Mouse (Mus musculus): Measurements from ENCODE around the gene Rgs7. TPM values are rescaled to one million over a fixed set of nuclear protein-coding genes. Genes with fewer than 3 reads are reported as not detected.

Rgs7 gene
- 33.8 and 35.0 TPM in 2 replicates for polyA plus RNA-seq (2014; fragmentation: Nextera tagmentation; extraction: Ambion mirVana)

DNA sequence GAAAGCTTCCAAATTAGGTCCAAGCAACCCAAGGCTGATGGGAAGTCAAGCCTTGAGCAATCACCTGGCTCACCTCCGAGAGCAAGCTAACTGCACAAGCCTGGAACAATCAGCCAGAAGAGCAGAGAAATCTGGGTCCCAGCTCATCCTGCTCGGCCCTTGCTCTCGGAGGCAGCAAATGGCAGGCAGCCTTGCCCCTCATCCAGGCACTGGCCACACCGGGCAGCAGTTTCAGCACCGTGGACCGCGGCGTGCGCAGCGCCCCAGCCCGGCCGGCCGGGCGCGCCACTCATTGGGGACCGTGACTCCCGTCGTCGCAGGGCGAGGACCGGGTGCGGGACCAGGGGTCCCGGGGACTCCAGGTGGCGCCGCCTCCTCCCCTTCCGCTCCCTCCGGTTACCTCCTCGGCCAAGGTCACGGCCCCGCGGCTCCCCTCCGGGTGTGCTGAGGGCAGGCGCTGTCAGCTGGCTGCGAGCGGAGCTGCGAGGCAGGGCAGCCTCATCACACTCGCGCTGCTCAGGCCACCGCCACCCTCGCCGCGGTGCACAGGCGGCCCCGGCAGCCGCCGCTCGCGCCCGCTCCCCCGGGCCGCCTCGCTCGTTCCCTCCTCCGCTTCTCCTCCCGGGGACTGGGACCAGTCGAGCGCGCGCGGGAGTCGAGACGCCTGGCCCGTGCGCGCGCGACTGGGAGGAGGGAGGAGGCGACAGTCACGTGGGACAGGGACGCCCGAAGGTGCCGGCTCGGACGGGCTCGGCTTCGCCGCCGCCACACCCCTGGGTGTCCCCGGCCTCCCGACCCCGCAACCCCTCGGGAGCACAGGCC lies at the start of gene Rgs7:
Gene Rgs7 (minus strand): TSS at position 640 of the 822 bp plus-strand sequence.
- peak; percentile 94 for DNase-seq
- under 1% methylated on average over 64 of the region's 82 CpGs for WGBS
- Histone ChIP-seq H3K36me3 (ENCODE audit: control insufficient read depth, insufficient read depth, low read length) (no peaks in the 10 kb centered on the region), H3K27ac (replicated peaks; ENCODE audit: low read depth, low read length) (peak within 1 kb of the TSS; percentile 91), H3K27me3 (ENCODE audit: control insufficient read depth, insufficient read depth, low read length) (no peaks in the 10 kb centered on the region; the same call in 1 of the 2 replicates), H3K4me2 (ENCODE audit: low read length) (peak within 1 kb of the TSS; percentile 77), H3K9me3 (ENCODE audit: control insufficient read depth, low read length) (no peaks in the 10 kb centered on the region), H3K4me3 (replicated peaks; ENCODE audit: low read depth, low read length) (peak within 1 kb of the TSS; percentile 86), H3K9ac (replicated peaks; ENCODE audit: low read length) (peak within 1 kb of the TSS; percentile 88), H3K4me1 (ENCODE audit: control insufficient read depth, insufficient read depth, low read length) (peaks cover 4% of the 10 kb centered on the region; the same call in 1 of the 2 replicates)
- ATAC-seq (ENCODE audit: low FRiP score, low TSS enrichment) = peak; percentile 92

DNA sequence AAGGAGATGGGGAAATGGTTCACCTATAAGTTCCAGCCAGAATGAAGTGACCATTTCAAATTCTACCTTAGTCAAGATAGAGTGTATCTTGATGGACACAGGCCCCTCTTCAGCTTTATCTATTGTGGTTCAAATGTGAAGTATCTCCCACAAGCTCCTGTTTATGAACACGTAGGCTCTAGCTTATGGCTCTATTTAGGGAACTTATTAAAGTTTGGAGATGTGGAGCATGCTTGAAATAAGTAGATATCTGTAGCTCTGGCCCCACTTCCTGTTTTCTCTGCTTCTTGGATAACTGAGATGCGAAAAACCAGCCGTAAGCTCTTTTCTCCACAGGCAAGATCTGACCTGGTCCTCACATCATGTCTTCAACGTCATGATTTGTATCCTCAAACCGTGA lies 48.4 kb upstream of the Rgs7 start:
- H3K9ac ChIP-seq (replicated peaks; ENCODE audit: low read length) = no peak overlapping the region
- H3K4me2 ChIP-seq (ENCODE audit: low read length) = no peak overlapping the region

GRCm38 (mm10) chr1:175537321-175537720 lies 45.0 kb upstream of the Rgs7 start:
- Histone ChIP-seq H3K9ac (replicated peaks; ENCODE audit: low read length) (no peak overlapping the region), H3K4me3 (replicated peaks; ENCODE audit: low read depth, low read length) (no peak overlapping the region), H3K4me2 (ENCODE audit: low read length) (no peak overlapping the region), H3K27me3 (ENCODE audit: control insufficient read depth, insufficient read depth, low read length) (no peaks in the 10 kb centered on the region), H3K9me3 (ENCODE audit: control insufficient read depth, low read length) (no peaks in the 10 kb centered on the region), H3K4me1 (ENCODE audit: control insufficient read depth, insufficient read depth, low read length) (no peaks in the 10 kb centered on the region), H3K36me3 (ENCODE audit: control insufficient read depth, insufficient read depth, low read length) (no peaks in the 10 kb centered on the region), H3K27ac (replicated peaks; ENCODE audit: low read depth, low read length) (no peak overlapping the region)
- ATAC-seq (ENCODE audit: low FRiP score, low TSS enrichment) = no peak
- no peak for DNase-seq
- WGBS = 83% methylated on average over 1 of the region's 1 CpGs

More for the DNA sequence above, 48.4 kb upstream of the Rgs7 start:
- ATAC-seq (ENCODE audit: low FRiP score, low TSS enrichment) = no peak
- H3K4me3 ChIP-seq (replicated peaks; ENCODE audit: low read depth, low read length) = no peak overlapping the region
- no peaks in the 10 kb centered on the region for H3K9me3 ChIP-seq (ENCODE audit: control insufficient read depth, low read length)
- H3K27me3 ChIP-seq (ENCODE audit: control insufficient read depth, insufficient read depth, low read length) = no peaks in the 10 kb centered on the region
- no peaks in the 10 kb centered on the region for H3K4me1 ChIP-seq (ENCODE audit: control insufficient read depth, insufficient read depth, low read length)
- WGBS = 93% methylated on average over 5 of the region's 5 CpGs
- no peaks in the 10 kb centered on the region for H3K36me3 ChIP-seq (ENCODE audit: control insufficient read depth, insufficient read depth, low read length)
- no peak for DNase-seq
- H3K27ac ChIP-seq (replicated peaks; ENCODE audit: low read depth, low read length) = no peak overlapping the region

DNA sequence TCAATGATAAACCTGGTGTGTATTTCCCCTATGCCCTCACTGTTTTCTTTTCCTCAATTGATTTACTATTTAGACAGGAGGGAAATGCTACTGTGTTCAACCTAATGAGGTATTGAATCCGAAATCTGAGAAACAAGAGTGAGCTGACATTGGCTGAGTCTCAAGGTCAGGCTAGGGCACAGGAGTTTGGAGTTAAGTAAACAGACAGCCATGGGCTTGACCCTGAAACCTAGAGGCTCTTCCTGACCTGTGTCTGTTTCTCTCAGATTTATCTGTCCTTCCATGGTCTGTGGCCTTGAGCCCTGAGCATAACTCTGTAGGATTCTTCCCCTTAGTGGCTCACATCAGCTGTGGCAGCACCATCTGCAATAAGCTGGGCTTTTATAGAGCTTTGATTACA lies 37.6 kb upstream of the Rgs7 start:
- H3K4me2 ChIP-seq (ENCODE audit: low read length) = no peak overlapping the region
- no peak overlapping the region for H3K4me3 ChIP-seq (replicated peaks; ENCODE audit: low read depth, low read length)
- H3K4me1 ChIP-seq (ENCODE audit: control insufficient read depth, insufficient read depth, low read length) = no peaks in the 10 kb centered on the region
- H3K36me3 ChIP-seq (ENCODE audit: control insufficient read depth, insufficient read depth, low read length) = no peaks in the 10 kb centered on the region
- 76% methylated on average over 1 of the region's 1 CpGs for WGBS
- H3K9me3 ChIP-seq (ENCODE audit: control insufficient read depth, low read length) = no peaks in the 10 kb centered on the region
- no peak for DNase-seq
- no peak overlapping the region for H3K27ac ChIP-seq (replicated peaks; ENCODE audit: low read depth, low read length)
- ATAC-seq (ENCODE audit: low FRiP score, low TSS enrichment) = no peak
- no peak overlapping the region for H3K9ac ChIP-seq (replicated peaks; ENCODE audit: low read length)
- H3K27me3 ChIP-seq (ENCODE audit: control insufficient read depth, insufficient read depth, low read length) = no peaks in the 10 kb centered on the region

DNA sequence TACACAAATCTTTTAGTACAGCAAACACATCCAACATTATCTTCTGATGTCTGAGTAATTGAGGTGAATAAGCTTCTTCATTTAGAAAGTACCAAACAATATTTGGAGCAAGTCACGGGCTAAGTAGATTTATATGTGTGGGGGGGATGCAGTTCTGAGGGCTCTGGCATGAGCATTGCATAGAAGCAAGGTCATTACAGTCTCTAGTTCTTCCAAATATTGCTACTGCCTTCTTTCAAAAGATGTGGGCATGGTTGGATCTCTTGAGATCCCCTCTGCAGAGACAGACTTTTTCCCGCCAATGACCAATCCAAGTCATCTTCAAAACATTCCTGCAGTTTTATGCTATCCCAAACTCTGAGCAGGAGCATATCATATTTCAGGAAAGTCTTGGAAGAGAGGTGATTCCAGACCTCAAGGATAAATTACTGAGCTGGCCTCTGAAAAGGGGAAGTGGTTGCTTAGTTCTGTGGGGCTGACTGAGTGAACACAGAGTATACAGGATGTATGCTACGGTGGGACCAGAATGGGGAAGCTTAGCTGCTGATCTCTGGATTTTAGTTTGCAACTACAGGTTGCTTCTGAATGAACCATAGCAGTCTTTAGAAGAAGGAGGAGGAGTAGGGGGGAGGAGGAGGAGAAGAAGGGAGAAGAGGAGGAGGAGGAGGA lies 32.5 kb upstream of the Rgs7 start:
- 85% methylated on average over 3 of the region's 3 CpGs for WGBS
- H3K27me3 ChIP-seq (ENCODE audit: control insufficient read depth, insufficient read depth, low read length) = no peaks in the 10 kb centered on the region
- H3K9ac ChIP-seq (replicated peaks; ENCODE audit: low read length) = no peak overlapping the region
- no peak overlapping the region for H3K4me3 ChIP-seq (replicated peaks; ENCODE audit: low read depth, low read length)
- H3K36me3 ChIP-seq (ENCODE audit: control insufficient read depth, insufficient read depth, low read length) = no peaks in the 10 kb centered on the region
- H3K4me2 ChIP-seq (ENCODE audit: low read length) = no peak overlapping the region
- H3K27ac ChIP-seq (replicated peaks; ENCODE audit: low read depth, low read length) = no peak overlapping the region
- ATAC-seq (ENCODE audit: low FRiP score, low TSS enrichment) (no peak), DNase-seq (no peak)
- H3K9me3 ChIP-seq (ENCODE audit: control insufficient read depth, low read length) = no peaks in the 10 kb centered on the region
- H3K4me1 ChIP-seq (ENCODE audit: control insufficient read depth, insufficient read depth, low read length) = no peaks in the 10 kb centered on the region

- Histone ChIP-seq H3K27me3 (ENCODE audit: control insufficient read depth, insufficient read depth, low read length) (no peaks in the 10 kb centered on the region), H3K4me1 (ENCODE audit: control insufficient read depth, insufficient read depth, low read length) (no peaks in the 10 kb centered on the region), H3K9ac (replicated peaks; ENCODE audit: low read length) (no peak overlapping the region), H3K27ac (replicated peaks; ENCODE audit: low read depth, low read length) (no peak overlapping the region), H3K9me3 (ENCODE audit: control insufficient read depth, low read length) (no peaks in the 10 kb centered on the region), H3K4me3 (replicated peaks; ENCODE audit: low read depth, low read length) (no peak overlapping the region), H3K4me2 (ENCODE audit: low read length) (no peak overlapping the region), H3K36me3 (ENCODE audit: control insufficient read depth, insufficient read depth, low read length) (no peaks in the 10 kb centered on the region)
- ATAC-seq (ENCODE audit: low FRiP score, low TSS enrichment) = no peak
- WGBS = 86% methylated on average over 2 of the region's 2 CpGs
- DNase-seq = no peak
Observed at GRCm38 (mm10) chr1:175523572-175523971, 31.3 kb upstream of the Rgs7 start.

DNA sequence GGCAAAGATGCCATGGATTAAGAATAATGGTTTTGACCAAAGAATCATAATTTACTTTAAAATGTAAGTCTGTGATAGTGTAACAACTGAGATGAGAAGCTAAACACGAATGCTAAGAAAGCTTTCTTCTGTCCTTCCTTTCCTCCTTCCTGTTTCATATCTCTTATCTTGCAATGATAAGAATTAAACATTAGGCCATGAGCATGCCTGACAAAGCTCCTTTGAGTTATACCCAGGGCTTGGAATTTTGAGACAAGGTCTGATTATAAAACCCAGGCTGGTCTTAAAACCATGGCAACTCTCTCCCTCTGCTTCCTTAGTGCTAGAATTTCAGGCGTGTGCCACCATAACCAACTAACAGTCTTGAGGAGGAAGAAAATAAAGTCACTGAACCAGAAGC lies 22.2 kb upstream of the Rgs7 start:
- H3K9ac ChIP-seq (replicated peaks; ENCODE audit: low read length) = no peak overlapping the region
- 80% methylated on average over 2 of the region's 2 CpGs for WGBS
- H3K9me3 ChIP-seq (ENCODE audit: control insufficient read depth, low read length) = no peaks in the 10 kb centered on the region
- no peak for ATAC-seq (ENCODE audit: low FRiP score, low TSS enrichment)
- no peaks in the 10 kb centered on the region for H3K27me3 ChIP-seq (ENCODE audit: control insufficient read depth, insufficient read depth, low read length)
- no peaks in the 10 kb centered on the region for H3K36me3 ChIP-seq (ENCODE audit: control insufficient read depth, insufficient read depth, low read length)
- no peak overlapping the region for H3K4me3 ChIP-seq (replicated peaks; ENCODE audit: low read depth, low read length)
- H3K4me1 ChIP-seq (ENCODE audit: control insufficient read depth, insufficient read depth, low read length) = no peaks in the 10 kb centered on the region
- DNase-seq = no peak
- H3K27ac ChIP-seq (replicated peaks; ENCODE audit: low read depth, low read length) = no peak overlapping the region
- no peak overlapping the region for H3K4me2 ChIP-seq (ENCODE audit: low read length)

GRCm38 (mm10) chr1:175512173-175512572 lies 19.9 kb upstream of the Rgs7 start:
- H3K4me3 ChIP-seq (replicated peaks; ENCODE audit: low read depth, low read length) = no peak overlapping the region
- no peaks in the 10 kb centered on the region for H3K27me3 ChIP-seq (ENCODE audit: control insufficient read depth, insufficient read depth, low read length)
- no peak overlapping the region for H3K4me2 ChIP-seq (ENCODE audit: low read length)
- H3K4me1 ChIP-seq (ENCODE audit: control insufficient read depth, insufficient read depth, low read length) = no peaks in the 10 kb centered on the region
- DNase-seq (no peak), ATAC-seq (ENCODE audit: low FRiP score, low TSS enrichment) (no peak)
- H3K27ac ChIP-seq (replicated peaks; ENCODE audit: low read depth, low read length) = no peak overlapping the region
- no peaks in the 10 kb centered on the region for H3K9me3 ChIP-seq (ENCODE audit: control insufficient read depth, low read length)
- H3K9ac ChIP-seq (replicated peaks; ENCODE audit: low read length) = no peak overlapping the region
- H3K36me3 ChIP-seq (ENCODE audit: control insufficient read depth, insufficient read depth, low read length) = no peaks in the 10 kb centered on the region
- WGBS = 76% methylated on average over 3 of the region's 3 CpGs

- Histone ChIP-seq H3K36me3 (ENCODE audit: control insufficient read depth, insufficient read depth, low read length) (no peaks in the 10 kb centered on the region), H3K4me3 (replicated peaks; ENCODE audit: low read depth, low read length) (no peak overlapping the region), H3K9me3 (ENCODE audit: control insufficient read depth, low read length) (no peaks in the 10 kb centered on the region), H3K27ac (replicated peaks; ENCODE audit: low read depth, low read length) (no peak overlapping the region), H3K9ac (replicated peaks; ENCODE audit: low read length) (no peak overlapping the region), H3K4me2 (ENCODE audit: low read length) (no peak overlapping the region), H3K27me3 (ENCODE audit: control insufficient read depth, insufficient read depth, low read length) (no peaks in the 10 kb centered on the region), H3K4me1 (ENCODE audit: control insufficient read depth, insufficient read depth, low read length) (no peaks in the 10 kb centered on the region)
- 88% methylated on average over 3 of the region's 3 CpGs for WGBS
- DNase-seq = no peak
- ATAC-seq (ENCODE audit: low FRiP score, low TSS enrichment) = no peak
Observed at GRCm38 (mm10) chr1:175509989-175510388, 17.7 kb upstream of the Rgs7 start.

Data from midbrain, embryonic 14.5 days (tissue).